Mouse (Mus musculus) heart, postnatal 0 days (tissue): ENCODE measurements around the gene Car15. TPM values are rescaled to one million over a fixed set of nuclear protein-coding genes. Genes with fewer than 3 reads are reported as not detected.

Experiments used
- ATAC-seq: fragments of 200-750 bp; cut with Nextera tagmentation; 2 replicates; pipeline ENCODE4 v1.8.0; 2017; ENCODE audit warnings: low read depth, moderate number of reproducible peaks, moderate library complexity; ENCODE audit not compliant: insufficient read depth
- DNase-seq: peaks from one replicate; pipeline ENCODE4 v3.0.0-alpha.2; 2016; ENCODE audit warnings: low spot score
- H3K27ac ChIP-seq: fragments of 300-500 bp; sonication (generic); 2 replicates; pipeline ENCODE4 v1.5.1; 2014; ENCODE audit warnings: low read depth, mild to moderate bottlenecking
- H3K27me3 ChIP-seq: fragments of 300-500 bp; sonication (generic); 2 replicates; pipeline ENCODE4 v1.6.1; 2014; ENCODE audit warnings: low read length, mixed read lengths; ENCODE audit not compliant: control insufficient read depth, insufficient read depth
- H3K36me3 ChIP-seq: fragments of 300-500 bp; sonication (generic); replicated peaks from 2 replicates; pipeline ENCODE4 v1.6.1; 2014; ENCODE audit warnings: low read length, mixed read lengths; ENCODE audit not compliant: control insufficient read depth, insufficient read depth
- H3K4me1 ChIP-seq: fragments of 300-500 bp; sonication (generic); 2 replicates; pipeline ENCODE4 v1.6.1; 2014; ENCODE audit warnings: antibody characterized with exemption; ENCODE audit not compliant: control insufficient read depth, insufficient read depth
- H3K4me2 ChIP-seq: fragments of 300-500 bp; sonication (generic); 2 replicates; pipeline ENCODE4 v1.6.1; 2014; ENCODE audit warnings: low read depth, mild to moderate bottlenecking, low read length, moderate library complexity
- H3K4me3 ChIP-seq: fragments of 300-500 bp; sonication (generic); 2 replicates; pipeline ENCODE4 v1.5.1; 2014; ENCODE audit warnings: low read depth, low read length
- H3K9ac ChIP-seq: fragments of 300-500 bp; sonication (generic); replicated peaks from 2 replicates; pipeline ENCODE4 v1.6.1; 2014; ENCODE audit warnings: low read depth, low read length, mixed read lengths
- H3K9me3 ChIP-seq: fragments of 300-500 bp; sonication (generic); replicated peaks from 2 replicates; pipeline ENCODE4 v1.6.1; 2016; ENCODE audit warnings: low read length; ENCODE audit not compliant: control insufficient read depth
- CTCF ChIP-seq: IDR thresholded peaks from 2 replicates; pipeline ENCODE4 v1.5.1; 2016; ENCODE audit warnings: antibody characterized with exemption, control low read depth, low read depth
- EP300 ChIP-seq: IDR thresholded peaks from 2 replicates; pipeline ENCODE4 v1.6.1; 2016; ENCODE audit warnings: antibody characterized with exemption, low read depth
- WGBS: fragments of 180-500 bp; shearing (Covaris S2); extraction: QIAGEN DNeasy Blood & Tissue Kit; methylation state at CpG from one replicate; pipeline ENCODE4 v1.1.7; 2014; 5-methylcytosine and 5-hydroxymethylcytosine counted together
- polyA plus RNA-seq: library from polyadenylated mRNA; unstranded; fragments of >200 nt; fragmentation: Nextera tagmentation; extraction: Ambion mirVana; gene quantifications from 2 replicates; pipeline ENCODE4 v1.2.1, GENCODE M21; 2015
- total RNA-seq: library from RNA; depleted of rRNA; stranded (reverse); fragments of >200 nt; gene quantifications from 2 replicates; pipeline ENCODE4 v1.2.3, GENCODE M21; 2014; ENCODE audit warnings: low replicate concordance

Gene Car15
- total and polyA plus RNA-seq, 2 experiments from 2014 or later: 0.25 to 0.27 TPM

- Histone ChIP-seq H3K27me3 (no peaks in the 10 kb centered on the region), H3K4me1 (no peaks in the 10 kb centered on the region), H3K9ac (no peak overlapping the region), H3K4me2 (no peak overlapping the region), H3K9me3 (no peaks in the 10 kb centered on the region), H3K36me3 (peaks cover 82% of the 10 kb centered on the region), H3K27ac (no peak overlapping the region), H3K4me3 (no peak overlapping the region)
- ATAC-seq: no peak
- TF ChIP-seq EP300 (no peak), CTCF (no peak)
- WGBS: 90% methylated on average over 10 of the region's 10 CpGs
- no peak for DNase-seq
Observed at GRCm38 (mm10) chr16:17843701-17844365, 5.7 kb upstream of the Car15 start.

GRCm38 (mm10) chr16:17842437-17842836, 4.3 kb upstream of the Car15 start:
- DNase-seq (no peak), ATAC-seq (no peak)
- Histone ChIP-seq H3K36me3 (peaks cover 70% of the 10 kb centered on the region), H3K9me3 (no peaks in the 10 kb centered on the region), H3K4me1 (no peaks in the 10 kb centered on the region), H3K4me3 (no peak overlapping the region), H3K27ac (no peak overlapping the region), H3K9ac (no peak overlapping the region), H3K27me3 (no peaks in the 10 kb centered on the region; the same call in 1 of the 2 replicates), H3K4me2 (no peak overlapping the region)
- WGBS: 92% methylated on average over 7 of the region's 7 CpGs
- TF ChIP-seq EP300: no peak
- TF ChIP-seq CTCF: no peak

- H3K9ac ChIP-seq: no peak overlapping the region
- H3K4me3 ChIP-seq: no peak overlapping the region
- 80% methylated on average over 4 of the region's 4 CpGs for WGBS
- H3K27ac ChIP-seq: no peak overlapping the region
- no peak for TF ChIP-seq CTCF
- no peak for TF ChIP-seq EP300
- peaks cover 22% of the 10 kb centered on the region for H3K27me3 ChIP-seq
- ATAC-seq: no peak
- H3K36me3 ChIP-seq: peaks cover 47% of the 10 kb centered on the region
- H3K9me3 ChIP-seq: no peaks in the 10 kb centered on the region
- H3K4me2 ChIP-seq: no peak overlapping the region
- no peak for DNase-seq
- H3K4me1 ChIP-seq: no peaks in the 10 kb centered on the region
Observed at GRCm38 (mm10) chr16:17839976-17840375, 1.8 kb upstream of the Car15 start.

- Histone ChIP-seq H3K27me3 (peaks cover 67% of the 10 kb centered on the region), H3K4me2 (no peak overlapping the region), H3K27ac (no peak overlapping the region), H3K9me3 (no peaks in the 10 kb centered on the region), H3K36me3 (0 out of 2 replicates have a peak, but pooled peaks cover 2% of the 10 kb centered on the region), H3K4me3 (no peak overlapping the region), H3K9ac (no peak overlapping the region), H3K4me1 (peaks cover 4% of the 10 kb centered on the region; the same call in 1 of the 2 replicates)
- ATAC-seq: no peak
- TF ChIP-seq CTCF (no peak), EP300 (no peak)
- DNase-seq: no peak
- WGBS: 39% methylated on average over 13 of the region's 13 CpGs
Observed at GRCm38 (mm10) chr16:17835481-17835880, 2.7 kb downstream of the Car15 start.

GRCm38 (mm10) chr16:17834543-17834942, 3.6 kb downstream of the Car15 start:
- Histone ChIP-seq H3K9me3 (no peaks in the 10 kb centered on the region), H3K4me2 (no peak overlapping the region), H3K4me3 (no peak overlapping the region), H3K9ac (no peak overlapping the region), H3K27me3 (peaks cover 70% of the 10 kb centered on the region), H3K36me3 (no peaks in the 10 kb centered on the region), H3K4me1 (peaks cover 4% of the 10 kb centered on the region; the same call in 1 of the 2 replicates), H3K27ac (no peak overlapping the region)
- WGBS: 40% methylated on average over 7 of the region's 7 CpGs
- no peak for TF ChIP-seq EP300
- ATAC-seq: no peak
- DNase-seq: no peak
